Mouse (Mus musculus) neural tube, embryonic 12.5 days (tissue): ENCODE measurements around the gene Btbd35f5. TPM values are rescaled to one million over a fixed set of nuclear protein-coding genes. Genes with fewer than 3 reads are reported as not detected.
"Not testable (repeated sequence)": the region's sequence is repeated elsewhere in the genome, so short reads cannot be mapped to it uniquely, and the experiment has no call there.

Experiments used
- ATAC-seq: fragments of 200-750 bp; cut with Nextera tagmentation; 2 replicates; pipeline ENCODE4 v1.8.0; 2017; ENCODE audit warnings: low read depth, mild to moderate bottlenecking, moderate TSS enrichment, moderate library complexity; ENCODE audit not compliant: low FRiP score
- H3K27ac ChIP-seq: fragments of 300-500 bp; sonication (generic); 2 replicates; pipeline ENCODE4 v1.5.1; 2016
- H3K27me3 ChIP-seq: fragments of 300-500 bp; sonication (generic); replicated peaks from 2 replicates; pipeline ENCODE4 v1.6.1; 2016; ENCODE audit warnings: mild to moderate bottlenecking
- H3K36me3 ChIP-seq: fragments of 300-500 bp; sonication (generic); 2 replicates; pipeline ENCODE4 v1.6.1; 2016; ENCODE audit warnings: mild to moderate bottlenecking
- H3K4me1 ChIP-seq: fragments of 300-500 bp; sonication (generic); 2 replicates; pipeline ENCODE4 v1.6.1; 2016
- H3K4me2 ChIP-seq: fragments of 300-500 bp; sonication (generic); replicated peaks from 2 replicates; pipeline ENCODE4 v1.6.1; 2016; ENCODE audit warnings: mild to moderate bottlenecking
- H3K4me3 ChIP-seq: fragments of 300-500 bp; sonication (generic); 2 replicates; pipeline ENCODE4 v1.5.1; 2016
- H3K9ac ChIP-seq: fragments of 300-500 bp; sonication (generic); 2 replicates; pipeline ENCODE4 v1.6.1; 2016; ENCODE audit warnings: mild to moderate bottlenecking
- H3K9me3 ChIP-seq: fragments of 300-500 bp; sonication (generic); 2 replicates; pipeline ENCODE4 v1.6.1; 2016; ENCODE audit warnings: mild to moderate bottlenecking
- whole genome bisulfite sequencing: fragments of 180-500 bp; shearing (Covaris S2); methylation state at CpG from one replicate; pipeline ENCODE4 v1.1.7; 2016; 5-methylcytosine and 5-hydroxymethylcytosine counted together
- polyA plus RNA-seq: library from polyadenylated mRNA; unstranded; fragments of >200 nt; fragmentation: Nextera tagmentation; extraction: Ambion mirVana; gene quantifications from 2 replicates; pipeline ENCODE4 v1.2.1, GENCODE M21; 2016

Gene Btbd35f5
- polyA plus RNA-seq, result not detected in 2 replicates

GRCm38 (mm10) chrX:32973597-32973996, at the start of gene Btbd35f5:
TSS of gene Btbd35f5 (plus strand) at chrX:32973897.
- not testable (repeated sequence) for ATAC-seq, H3K4me1 ChIP-seq, H3K36me3 ChIP-seq, H3K9ac ChIP-seq, H3K27ac ChIP-seq, H3K27me3 ChIP-seq, H3K4me3 ChIP-seq, H3K9me3 ChIP-seq, H3K4me2 ChIP-seq
- no CpG with 5 or more reads among the region's 3 CpGs for WGBS

- not testable (repeated sequence) for H3K4me2 ChIP-seq, H3K27ac ChIP-seq, H3K9ac ChIP-seq, H3K9me3 ChIP-seq, H3K4me3 ChIP-seq, H3K27me3 ChIP-seq, H3K4me1 ChIP-seq, ATAC-seq, H3K36me3 ChIP-seq
- no CpG with 5 or more reads among the region's 1 CpGs for WGBS
Observed at GRCm38 (mm10) chrX:32941468-32941867, 32.2 kb upstream of the Btbd35f5 start, which contains the start of gene Gm21789. TSS of gene Gm21789 (plus strand) at chrX:32941768.

Other genes starting within 250 kb of the Btbd35f5 start
- gene Btbd35f21, start 247.8 kb upstream of the Btbd35f5 start, polyA plus RNA-seq, result not detected in 2 replicates
- not detected in 2 replicates for gene Btbd35f30, start 79.3 kb upstream of the Btbd35f5 start, polyA plus RNA-seq
- gene Gm21789, start 32.1 kb upstream of the Btbd35f5 start, polyA plus RNA-seq, result not detected in 2 replicates